Mouse (Mus musculus) cerebral cortex, adult 2 months (tissue): Measurements from ENCODE around the gene Gm20388.

ENCODE experiments used
- WGBS: fragments of 180-500 bp; shearing (Covaris S2); methylation state at CpG from one replicate; pipeline ENCODE4 v1.1.7; 2018; 5-methylcytosine and 5-hydroxymethylcytosine counted together

Gm20388 gene

DNA sequence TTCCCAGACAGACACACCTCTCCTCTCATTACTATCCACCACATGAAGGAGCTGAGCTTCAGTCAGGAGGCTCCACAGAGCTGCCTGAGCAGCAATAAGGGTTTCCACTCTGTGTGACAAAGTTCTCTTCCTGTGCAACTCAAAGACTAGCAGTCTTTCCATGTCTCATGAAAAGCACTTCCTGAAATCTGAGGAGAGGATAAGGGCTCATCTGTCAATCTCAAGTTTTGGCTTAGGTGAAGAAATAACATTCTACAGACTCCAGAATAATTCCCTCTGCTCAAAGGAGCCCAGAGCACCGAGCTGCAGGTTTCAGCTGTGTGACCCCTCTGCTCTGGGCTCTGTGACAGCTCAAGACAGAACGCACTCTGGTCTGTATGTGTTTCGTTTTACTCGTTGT lies 3342.3 kb downstream of the Gm20388 start:
- WGBS: 27% methylated on average over 4 of the region's 4 CpGs

DNA sequence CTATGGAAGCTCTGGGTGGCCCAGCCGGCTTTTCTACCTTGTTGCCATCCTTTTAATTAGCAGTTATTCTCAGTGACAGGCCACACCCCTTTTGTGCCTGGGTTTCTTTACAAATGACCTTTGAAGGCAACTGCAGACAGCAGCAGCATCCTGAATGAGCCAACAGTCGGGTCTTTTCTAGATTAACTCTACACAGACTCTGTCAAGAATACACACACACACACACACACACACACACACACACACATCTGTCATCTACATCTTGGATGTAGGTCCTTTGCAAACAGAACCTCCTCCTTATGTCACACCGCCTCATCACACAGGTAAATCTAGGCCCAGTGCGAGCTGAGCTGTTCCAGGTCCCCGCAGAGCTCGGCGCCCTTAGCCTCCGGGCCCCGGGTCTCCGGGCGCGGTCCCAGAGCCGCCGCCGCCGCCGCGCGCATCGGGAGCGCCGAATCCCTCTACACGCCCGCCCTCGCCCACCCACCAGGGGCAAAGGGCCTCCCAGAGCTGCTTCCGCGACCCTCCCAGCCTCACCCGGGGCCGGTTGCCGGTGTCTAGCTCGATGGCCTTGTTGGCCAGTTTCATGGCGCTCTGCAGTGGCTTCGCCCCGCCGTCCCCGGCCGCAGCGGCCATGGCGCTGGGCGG lies 3342.9 kb downstream of the Gm20388 start:
- under 1% methylated on average over 40 of the region's 40 CpGs for WGBS

DNA sequence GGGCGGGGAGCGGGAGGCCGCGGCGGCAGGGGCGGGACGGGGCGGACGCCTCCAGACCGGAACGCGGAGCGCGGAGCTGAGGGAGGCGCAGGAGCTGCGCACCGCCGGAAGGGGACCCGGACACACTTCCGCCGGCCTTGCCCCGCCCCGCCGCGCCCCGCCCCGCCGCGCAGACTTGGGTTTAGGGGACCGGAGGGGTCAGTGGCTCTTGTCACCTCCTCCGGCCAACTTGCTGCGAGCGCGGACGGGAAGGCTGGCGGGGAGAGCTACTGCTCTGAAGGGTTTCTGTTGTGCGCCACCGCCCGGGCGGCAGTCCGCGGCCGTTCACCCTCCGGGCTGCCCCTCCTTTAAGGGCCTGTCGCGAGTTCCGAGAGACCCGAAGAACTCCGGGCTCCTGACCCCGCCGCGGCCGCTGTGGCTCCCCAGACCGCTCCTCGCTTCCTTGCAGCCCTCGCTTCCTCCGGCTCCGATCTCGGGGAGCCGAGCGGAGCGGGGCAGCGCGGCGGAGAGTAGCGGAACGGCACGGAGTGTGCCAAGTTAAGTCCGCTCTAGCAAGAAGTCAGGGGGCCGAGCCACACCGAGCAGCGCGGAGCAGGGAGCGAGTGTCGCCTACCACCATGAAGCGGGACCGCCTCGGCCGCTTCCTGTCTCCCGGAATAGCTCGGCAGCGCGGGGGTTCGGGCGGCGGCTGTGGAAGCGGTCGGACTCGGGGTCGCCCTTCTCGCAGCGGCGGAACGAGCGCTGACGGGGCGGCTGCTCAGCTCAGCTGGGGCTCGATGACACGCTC lies 3343.7 kb downstream of the Gm20388 start, which contains the start of the genes Zfp276 and Vps9d1:
TSS of gene Zfp276 (plus strand) at position 97 of the 787 bp plus-strand sequence.
TSS of gene Vps9d1 (minus strand) at position 250 of the 787 bp plus-strand sequence.
- WGBS: under 1% methylated on average over 96 of the region's 99 CpGs

DNA sequence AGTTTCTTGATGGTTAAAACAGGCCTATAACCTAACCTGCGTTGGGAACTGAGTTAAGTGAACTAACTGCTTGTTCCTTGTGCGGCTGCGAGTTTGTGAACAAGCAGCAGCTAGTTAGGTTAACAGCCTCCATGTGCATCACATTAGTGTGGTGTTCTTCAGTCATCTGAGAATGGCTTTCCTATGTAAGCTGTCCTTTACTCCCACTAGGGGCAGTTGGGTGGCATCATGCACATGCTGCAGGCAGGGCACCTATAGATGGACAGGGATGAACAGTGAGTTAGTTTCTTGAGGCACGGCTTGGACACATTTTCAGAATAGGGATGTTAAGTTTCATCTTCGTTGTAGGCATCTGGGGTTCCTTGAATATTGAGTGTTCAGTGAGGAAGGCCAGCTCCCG lies 3344.5 kb downstream of the Gm20388 start:
- 52% methylated on average over 6 of the region's 6 CpGs for WGBS

DNA sequence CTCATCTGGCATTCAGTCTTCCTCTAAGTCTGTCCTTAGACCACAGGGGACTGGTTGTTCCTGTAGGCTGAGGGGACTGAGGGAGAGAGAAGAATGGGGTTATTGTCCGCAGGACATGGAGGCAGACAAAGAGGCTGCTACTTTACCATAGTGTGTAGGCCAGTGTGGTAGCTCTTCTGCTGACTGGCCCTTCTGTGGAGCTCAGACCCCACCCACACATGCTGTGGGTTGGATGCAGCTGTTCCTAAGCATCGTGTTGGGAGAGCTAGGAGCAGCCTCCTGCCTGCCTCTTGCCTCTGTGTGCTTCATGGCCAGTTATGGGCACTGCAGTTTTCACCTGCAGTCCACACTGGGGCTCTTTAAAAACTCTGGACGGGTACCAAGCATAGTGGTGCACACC lies 3346.5 kb downstream of the Gm20388 start:
- 46% methylated on average over 3 of the region's 3 CpGs for WGBS

DNA sequence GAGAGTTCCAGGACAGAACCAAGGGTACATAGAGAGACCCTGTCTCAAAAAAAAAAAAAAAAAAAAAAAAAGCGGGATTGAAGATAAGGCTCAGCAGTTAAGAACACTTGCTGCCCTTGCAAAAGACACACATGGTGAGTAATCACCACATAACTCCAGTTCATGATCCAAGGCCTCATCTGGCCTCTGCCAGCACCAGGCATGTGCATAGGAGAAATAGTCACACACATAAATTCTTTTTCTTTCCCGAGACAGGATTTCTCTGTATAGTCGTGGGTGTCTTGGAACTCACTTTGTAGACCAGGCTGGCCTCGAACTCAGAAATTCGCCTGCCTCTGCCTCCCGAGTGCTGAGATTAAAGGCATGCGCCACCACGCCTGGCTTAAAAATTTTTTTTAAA lies 3347.0 kb downstream of the Gm20388 start:
- WGBS: 83% methylated on average over 7 of the region's 8 CpGs

DNA sequence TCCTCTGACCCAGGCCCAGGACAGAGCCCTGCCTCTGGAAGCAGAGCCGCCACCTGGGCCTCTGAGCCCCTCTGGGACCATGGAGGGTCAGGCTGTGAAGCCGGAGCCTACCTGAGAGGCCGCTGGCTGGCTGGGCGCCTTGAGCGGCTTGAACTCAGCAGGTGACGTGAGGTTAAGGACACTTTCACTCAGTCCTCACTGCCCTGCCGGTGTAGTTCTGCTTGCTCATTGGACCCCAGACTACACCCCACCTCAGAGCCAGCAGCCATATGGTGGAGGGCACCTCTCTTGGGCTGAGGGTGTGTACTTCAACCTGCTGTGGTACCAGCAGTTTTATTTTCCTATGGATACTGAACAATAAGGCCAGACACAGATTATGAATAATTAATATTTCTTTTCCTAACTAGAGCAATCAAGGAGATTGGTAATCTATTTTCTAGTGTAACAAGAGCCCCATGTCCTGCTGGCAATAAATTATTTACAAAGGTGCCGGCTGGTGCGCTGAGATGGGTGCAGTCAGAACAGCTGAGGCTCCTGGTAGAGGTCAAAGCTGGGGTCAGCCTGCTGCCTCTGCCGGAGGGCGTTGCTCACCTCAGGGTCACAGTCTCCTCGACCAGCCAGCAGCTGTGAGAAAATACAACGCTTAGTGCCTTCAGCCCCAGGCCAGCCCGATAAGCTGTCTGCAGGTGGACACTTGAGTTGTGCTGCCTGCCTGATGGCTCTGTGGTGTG lies 3357.4 kb downstream of the Gm20388 start:
- 90% methylated on average over 14 of the region's 14 CpGs for WGBS

DNA sequence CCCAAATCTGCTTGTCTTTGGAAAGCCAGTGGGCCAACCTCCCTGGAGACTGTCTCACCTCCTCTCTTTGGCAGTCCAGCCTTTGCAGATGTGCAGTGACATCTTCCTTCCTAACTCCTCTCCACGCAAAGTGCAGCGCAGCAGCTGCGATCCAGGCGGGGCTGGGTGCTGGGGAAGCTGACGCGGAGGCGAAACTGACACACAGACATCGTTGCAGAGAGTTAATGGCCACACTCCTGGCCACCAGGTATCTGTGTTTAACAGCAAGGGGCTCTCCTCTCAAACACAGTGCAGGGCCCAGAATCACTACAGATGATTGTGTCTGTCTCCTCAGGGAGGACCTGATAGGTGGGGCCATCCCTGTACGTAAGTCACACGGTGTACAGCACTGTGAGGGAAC lies 3360.5 kb downstream of the Gm20388 start:
- WGBS: 80% methylated on average over 10 of the region's 10 CpGs

DNA sequence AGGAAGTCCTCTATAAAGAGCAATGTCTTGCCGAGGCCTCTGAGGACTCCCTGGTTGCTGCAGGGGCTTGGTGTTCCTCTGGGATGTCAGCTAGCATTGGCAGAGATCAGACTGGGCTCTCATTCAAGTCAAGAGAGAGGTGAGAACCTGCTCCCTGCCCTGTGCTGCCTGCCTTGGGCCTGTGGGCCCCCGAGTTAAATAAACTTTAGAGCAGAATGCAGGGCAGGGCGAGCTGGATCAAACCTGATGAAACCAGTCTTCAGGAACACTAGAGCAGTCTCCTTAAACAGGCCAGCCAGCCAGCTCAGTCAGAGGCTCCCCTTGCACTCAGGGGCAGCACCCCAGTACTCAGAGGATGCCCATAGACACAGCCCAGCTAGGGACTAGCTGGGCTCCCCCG lies 3361.3 kb downstream of the Gm20388 start:
- 78% methylated on average over 4 of the region's 4 CpGs for WGBS

DNA sequence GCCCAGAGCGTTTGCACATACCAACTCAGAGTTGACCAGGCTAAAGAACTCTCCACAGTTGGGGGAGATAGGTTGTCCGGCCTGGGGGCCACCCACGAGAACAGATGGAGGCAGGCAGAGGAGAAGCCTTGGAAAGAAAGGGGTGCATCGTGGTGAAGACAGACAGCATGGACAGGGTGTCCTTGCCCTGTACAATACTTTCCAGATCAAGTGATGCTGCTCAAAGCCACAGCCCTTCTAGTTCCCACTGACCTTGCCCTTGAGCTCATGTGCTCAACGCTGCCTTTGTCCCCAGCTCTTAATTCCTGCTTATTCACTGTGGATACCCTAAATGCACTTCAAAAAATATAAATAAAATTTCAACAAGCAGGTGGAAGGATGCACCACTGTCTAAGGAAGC lies 3363.8 kb downstream of the Gm20388 start:
- WGBS: 97% methylated on average over 5 of the region's 5 CpGs

DNA sequence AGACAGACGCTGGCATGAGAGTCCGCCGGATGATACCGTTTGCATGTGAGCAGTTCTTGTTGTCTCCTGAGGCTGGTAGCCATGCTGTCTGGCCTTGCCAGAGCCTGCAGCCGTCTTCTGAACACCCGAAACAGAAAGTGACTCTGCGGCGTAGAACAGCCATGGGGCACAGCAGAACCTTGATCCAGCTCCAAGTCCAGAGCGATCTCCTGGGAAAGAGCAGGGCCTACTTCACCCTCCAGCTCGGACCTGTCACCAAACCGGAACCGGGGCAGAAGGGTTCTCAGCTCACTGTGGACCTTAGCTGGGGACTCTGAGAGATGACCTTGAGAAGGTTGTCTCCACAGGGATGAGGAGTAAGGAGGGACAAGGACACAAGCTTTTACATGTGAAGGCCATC lies 3364.5 kb downstream of the Gm20388 start:
- WGBS: 95% methylated on average over 12 of the region's 12 CpGs

DNA sequence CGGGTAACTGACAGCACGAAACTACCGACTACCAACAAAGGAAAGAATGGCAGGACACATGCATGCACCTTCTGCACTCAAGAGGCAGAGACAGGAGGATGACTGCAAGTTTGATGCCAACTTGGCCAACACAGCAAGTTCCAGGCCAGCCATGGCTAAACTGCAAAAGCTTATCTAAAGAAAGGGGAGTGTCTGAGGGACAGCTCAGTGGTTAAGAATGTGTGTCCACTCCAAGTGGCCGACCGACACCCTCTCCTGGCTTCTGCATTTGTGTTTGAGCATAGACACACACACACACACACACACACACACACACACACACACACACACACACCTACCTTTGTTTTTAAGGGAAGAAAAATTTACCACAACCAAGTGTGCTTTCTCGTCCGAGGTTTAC lies 3367.8 kb downstream of the Gm20388 start:
- 82% methylated on average over 7 of the region's 7 CpGs for WGBS

DNA sequence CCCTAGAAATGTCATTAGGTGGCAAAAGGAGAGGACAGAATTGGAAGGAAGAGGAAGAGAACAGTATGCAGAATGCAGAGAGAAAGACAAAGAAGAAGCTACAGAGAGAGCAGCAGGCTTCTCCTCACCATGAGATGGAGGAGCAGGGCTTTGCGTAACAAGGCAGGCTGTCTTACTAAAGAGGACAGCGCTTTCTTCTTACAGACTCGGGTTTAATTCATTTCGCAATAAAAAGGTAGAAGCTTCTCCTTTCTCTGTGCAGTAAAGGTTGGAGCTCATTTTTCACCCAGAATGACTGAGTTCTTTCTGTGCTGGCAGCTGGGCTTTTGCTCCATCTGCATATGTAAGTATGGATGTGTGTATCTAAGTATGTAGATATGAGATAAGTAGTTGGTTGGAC lies 3369.2 kb downstream of the Gm20388 start:
- 79% methylated on average over 4 of the region's 4 CpGs for WGBS

DNA sequence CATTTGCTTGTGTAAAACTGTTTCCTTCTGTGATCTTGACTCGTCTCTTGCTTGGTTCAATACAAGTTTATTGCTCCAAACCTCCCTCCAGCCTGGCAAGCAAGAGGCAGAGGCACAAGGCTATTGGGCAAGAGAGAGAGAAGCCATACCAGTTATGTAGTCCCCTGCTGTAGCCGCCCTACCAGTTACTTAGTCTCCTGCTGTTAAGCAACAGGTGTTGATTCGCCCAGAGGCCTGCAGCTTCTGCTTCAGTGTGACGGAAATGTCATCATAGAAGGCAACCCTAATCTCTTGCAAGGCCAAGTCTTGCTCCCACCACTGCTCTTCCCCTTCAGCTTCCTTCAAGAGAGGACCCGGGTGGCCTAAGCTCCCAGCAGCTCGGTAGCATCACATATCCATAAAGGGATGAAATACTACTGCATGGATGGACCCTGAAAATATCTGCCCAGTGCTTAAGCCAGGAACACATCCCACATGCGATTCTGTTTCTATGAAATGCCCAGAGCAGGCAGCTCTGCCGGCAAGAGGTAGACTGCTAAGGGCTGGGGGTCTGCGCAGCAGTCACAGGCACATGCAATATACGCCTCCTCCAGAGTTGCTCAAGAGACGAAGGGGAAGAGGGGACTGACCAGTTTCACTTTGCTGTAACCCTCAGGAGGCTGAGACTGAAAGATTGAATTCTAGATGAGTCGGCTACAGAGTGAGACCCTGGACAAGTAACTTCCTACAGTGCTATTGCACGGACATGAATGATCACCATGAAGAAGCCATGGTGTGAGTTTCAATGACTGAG lies 3369.9 kb downstream of the Gm20388 start:
- 91% methylated on average over 13 of the region's 13 CpGs for WGBS

DNA sequence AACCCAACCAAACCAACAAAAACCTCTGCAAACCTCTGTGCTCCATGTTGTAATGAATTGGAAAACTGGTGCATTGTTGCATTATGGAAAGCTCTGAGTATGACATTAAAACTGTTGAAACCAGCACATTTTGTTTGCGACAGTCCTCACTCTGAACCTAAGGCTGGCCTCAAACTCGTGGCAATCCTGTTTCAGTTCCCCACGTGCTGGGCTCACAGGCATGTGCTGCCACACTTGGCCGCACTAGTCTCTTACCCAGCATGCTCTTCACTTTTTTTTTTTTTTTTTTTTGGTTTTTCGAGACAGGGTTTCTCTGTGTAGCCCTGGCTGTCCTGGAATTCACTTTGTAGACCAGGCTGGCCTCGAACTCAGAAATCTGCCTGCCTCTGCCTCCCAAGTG lies 3372.4 kb downstream of the Gm20388 start:
- 85% methylated on average over 6 of the region's 6 CpGs for WGBS

DNA sequence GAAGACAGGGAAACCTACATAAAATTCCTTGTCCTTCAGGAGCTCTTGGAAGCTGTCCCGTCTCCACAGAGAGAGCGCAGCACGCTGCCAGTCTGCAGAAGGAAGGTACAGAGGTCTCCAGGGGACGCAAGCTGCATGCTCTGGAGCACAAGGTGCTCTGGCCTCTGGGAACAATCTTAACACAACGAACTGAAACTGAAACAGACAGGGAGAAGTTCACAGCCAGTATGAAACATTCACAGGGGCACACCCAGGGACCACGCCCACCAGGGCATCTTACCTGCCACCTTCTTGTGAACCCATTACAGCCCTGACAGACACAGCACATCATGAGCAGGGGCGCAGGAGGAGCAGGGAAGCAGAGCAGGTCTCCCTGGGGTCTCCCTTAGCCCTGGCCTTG lies 3373.3 kb downstream of the Gm20388 start:
- 86% methylated on average over 7 of the region's 7 CpGs for WGBS

DNA sequence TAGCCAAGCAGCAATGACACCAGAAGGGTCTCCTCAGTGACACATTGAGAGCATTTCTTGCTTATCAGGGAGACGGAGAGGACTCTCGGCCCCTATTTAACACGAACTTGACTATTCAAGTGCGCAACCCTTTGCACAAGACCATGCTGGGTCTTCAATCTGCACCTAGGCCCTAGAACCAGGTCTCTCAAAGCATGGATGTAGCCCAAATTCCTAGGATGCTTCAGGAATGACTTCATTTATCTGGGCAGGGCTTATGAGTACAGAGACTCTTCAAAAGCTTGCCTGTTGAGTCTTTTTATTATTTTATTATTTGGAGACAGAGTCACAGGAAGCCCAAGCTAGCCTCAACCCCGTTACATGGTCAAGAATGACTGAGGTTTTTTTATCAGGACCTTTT lies 3373.9 kb downstream of the Gm20388 start:
- 94% methylated on average over 5 of the region's 5 CpGs for WGBS

DNA sequence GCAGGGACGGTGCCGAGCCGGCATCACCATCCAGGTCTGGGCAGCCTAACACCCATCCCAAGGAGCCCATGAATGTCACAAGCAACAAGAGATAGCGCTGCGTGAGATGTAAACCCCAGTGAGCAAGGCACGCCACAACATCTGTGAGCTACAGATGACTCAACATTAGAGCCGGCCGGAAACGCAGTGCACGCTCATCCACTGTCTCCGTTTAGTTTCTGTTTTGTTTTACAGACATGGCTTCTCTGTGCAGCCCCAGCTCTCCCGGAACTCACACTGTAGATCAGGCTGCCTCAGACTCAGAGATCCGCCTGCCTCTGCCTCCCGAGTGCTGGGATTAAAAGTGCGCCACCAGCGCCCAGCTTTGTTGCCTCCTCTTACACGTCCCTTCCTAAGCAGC lies 3376.7 kb downstream of the Gm20388 start:
- 94% methylated on average over 17 of the region's 17 CpGs for WGBS

DNA sequence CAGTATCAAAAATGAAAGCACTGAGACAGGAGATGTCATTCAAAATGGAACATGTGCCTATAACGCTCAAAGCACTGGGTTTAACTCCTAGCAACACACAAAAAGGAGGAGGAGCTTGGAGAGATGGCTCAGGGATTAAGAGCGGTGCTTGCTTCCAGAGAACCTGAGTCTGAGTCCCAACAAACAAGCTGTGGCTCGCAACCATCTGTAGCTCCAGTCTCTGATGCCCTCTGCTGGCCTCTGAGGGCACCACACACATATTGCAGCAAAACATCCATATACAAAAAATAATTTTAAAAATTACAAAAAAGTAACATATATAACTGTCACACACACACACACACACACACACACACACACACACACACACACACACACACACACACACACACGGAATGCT lies 3379.5 kb downstream of the Gm20388 start:
- 62% methylated on average over 4 of the region's 4 CpGs for WGBS

DNA sequence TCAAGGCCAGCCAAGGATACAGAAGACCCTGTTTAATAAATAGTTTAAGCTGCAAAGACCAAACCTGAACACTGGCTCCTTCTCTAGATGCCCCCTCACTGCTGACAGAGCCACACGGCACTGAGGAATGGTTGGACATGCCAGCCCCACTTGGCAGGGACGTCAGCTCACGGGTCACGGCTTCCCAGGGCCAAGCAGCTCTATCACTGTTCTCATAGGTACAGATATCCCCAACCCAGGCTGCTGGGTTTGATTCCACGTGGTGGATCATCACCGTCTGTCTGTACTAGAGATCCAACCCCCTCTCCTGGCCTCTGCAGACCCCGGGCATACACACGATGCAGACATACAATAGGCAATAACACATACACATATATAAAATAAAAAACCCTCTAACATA lies 3380.0 kb downstream of the Gm20388 start:
- 95% methylated on average over 8 of the region's 8 CpGs for WGBS

DNA sequence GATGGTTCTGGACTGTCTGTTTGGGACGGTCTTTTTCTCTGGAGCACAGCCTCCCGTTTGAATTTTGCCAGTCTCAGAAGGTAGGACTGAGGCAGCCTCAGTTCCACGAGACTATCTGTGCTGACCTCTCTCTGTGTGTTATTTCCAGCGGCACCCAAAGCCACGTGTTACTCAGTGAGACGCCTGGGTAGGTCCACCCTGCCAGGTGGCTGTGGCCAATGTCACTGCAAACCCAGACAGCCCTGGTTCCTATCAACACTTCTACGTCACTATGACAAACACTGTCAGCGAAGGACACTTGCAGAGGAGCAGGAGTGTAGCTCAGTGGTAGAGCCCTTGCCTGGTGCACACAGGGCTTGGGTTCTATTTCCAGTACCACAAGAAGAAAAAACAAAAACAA lies 3381.1 kb downstream of the Gm20388 start:
- WGBS: 96% methylated on average over 8 of the region's 8 CpGs

DNA sequence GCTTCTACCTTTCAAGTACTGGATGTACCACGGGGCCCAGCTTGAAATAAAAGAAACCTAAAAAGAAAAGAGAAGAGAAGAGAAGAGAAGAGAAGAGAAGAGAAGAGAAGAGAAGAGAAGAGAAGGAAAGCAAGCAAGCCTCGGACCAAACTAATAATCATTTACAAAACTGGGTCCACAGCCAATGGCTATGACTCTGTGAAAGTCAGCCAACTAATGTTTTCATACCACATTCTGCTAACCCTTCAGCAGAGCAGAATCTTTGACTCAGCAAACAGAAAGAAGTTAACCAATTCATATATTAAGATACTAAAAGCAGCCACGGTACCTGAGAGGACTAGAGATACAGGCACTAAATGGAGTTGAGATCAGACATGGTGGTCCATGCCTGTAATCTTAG lies 3381.6 kb downstream of the Gm20388 start:
- 91% methylated on average over 3 of the region's 3 CpGs for WGBS
